Mouse (Mus musculus): ENCODE measurements around the gene Kcnmb1. TPM values are rescaled to one million over a fixed set of nuclear protein-coding genes. Genes with fewer than 3 reads are reported as not detected.

Kcnmb1 gene
- total RNA-seq, 1 experiment, result 0.22 TPM

- no peak for DNase-seq (ENCODE audit: low read depth, low spot score)
- in situ Hi-C loops (cut with MboI; ENCODE audit: low sequenced_read_pairs in 2 of 2, unreplicated experiment in 2 of 2), result no loop called here
- H3K36me3 ChIP-seq (ENCODE audit: control insufficient read depth, insufficient read depth, low read length, poor library complexity, severe bottlenecking), result no peaks in the 10 kb centered on the region
- no peaks in the 10 kb centered on the region for H3K4me1 ChIP-seq (ENCODE audit: control insufficient read depth in 2 of 2, insufficient read depth in 2 of 2, low read length in 2 of 2, poor library complexity in 1 of 2)
- no peaks in the 10 kb centered on the region for H3K9me3 ChIP-seq (ENCODE audit: control insufficient read depth, insufficient read depth, low read depth, low read length)
- TF ChIP-seq MAFK (IDR thresholded peaks at IDR 0.05; ENCODE audit: insufficient read depth, low read depth, low read length) (no peak), CHD2 (IDR thresholded peaks at IDR 0.05; ENCODE audit: low read depth, low read length) (no peak)
- H3K27ac ChIP-seq (ENCODE audit: insufficient read depth, low read depth, low read length, poor library complexity, severe bottlenecking), result no peak overlapping the region
- no peak overlapping the region for H3K4me3 ChIP-seq (ENCODE audit: insufficient read depth in 1 of 2, low read depth in 1 of 2, low read length in 2 of 2, poor library complexity in 1 of 2, severe bottlenecking in 1 of 2)
- H3K9ac ChIP-seq (ENCODE audit: insufficient read depth, low read depth, low read length, poor library complexity, severe bottlenecking), result no peak overlapping the region
Measured at GRCm38 (mm10) chr11:34009316-34010087, 46.7 kb downstream of the Kcnmb1 start.

DNA sequence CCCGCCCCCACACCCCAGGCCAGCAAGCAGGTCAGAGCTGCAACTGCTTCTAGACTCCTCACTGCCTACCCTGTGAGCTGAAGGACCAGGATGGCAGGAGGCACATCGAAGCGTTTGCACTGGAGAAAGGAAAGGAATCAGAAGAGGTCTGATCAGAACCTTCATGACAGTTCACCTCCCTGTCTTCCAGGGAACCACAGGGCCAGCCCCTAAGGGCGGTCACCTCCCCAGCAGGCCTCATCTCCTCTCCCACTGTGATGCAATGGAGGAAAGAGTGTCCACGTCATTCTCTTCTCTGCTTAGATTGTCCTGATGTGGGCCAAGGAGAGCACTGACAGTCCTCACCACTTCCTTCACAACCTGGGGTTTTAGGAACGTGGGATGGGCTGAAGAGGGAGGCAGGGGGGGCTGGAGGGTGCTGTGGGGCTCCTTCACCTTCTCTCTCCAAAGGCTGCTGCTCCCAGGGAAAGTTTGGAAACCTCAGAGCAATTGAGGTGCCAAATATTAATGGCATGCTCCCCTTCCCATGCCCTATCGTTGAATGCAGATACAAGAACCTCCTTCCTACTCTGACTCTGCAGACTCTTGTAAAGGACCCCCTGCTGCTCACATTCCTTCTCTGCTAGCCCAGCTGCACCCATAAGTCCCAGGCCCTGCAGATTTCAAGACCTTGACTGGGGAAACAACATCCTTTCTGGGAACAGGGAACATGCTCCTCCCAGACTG lies 47.5 kb downstream of the Kcnmb1 start:
- H3K36me3 ChIP-seq (ENCODE audit: control insufficient read depth, insufficient read depth, low read length, poor library complexity, severe bottlenecking), result no peaks in the 10 kb centered on the region
- H3K4me3 ChIP-seq (ENCODE audit: insufficient read depth in 1 of 2, low read depth in 1 of 2, low read length in 2 of 2, poor library complexity in 1 of 2, severe bottlenecking in 1 of 2), result no peak overlapping the region
- peak; percentile 19 for DNase-seq (ENCODE audit: low read depth, low spot score)
- no peak overlapping the region for H3K9ac ChIP-seq (ENCODE audit: insufficient read depth, low read depth, low read length, poor library complexity, severe bottlenecking)
- in situ Hi-C loops (cut with MboI; ENCODE audit: low sequenced_read_pairs in 2 of 2, unreplicated experiment in 2 of 2), result no loop called here
- H3K27ac ChIP-seq (ENCODE audit: insufficient read depth, low read depth, low read length, poor library complexity, severe bottlenecking), result no peak overlapping the region
- H3K4me1 ChIP-seq (ENCODE audit: control insufficient read depth in 2 of 2, insufficient read depth in 2 of 2, low read length in 2 of 2, poor library complexity in 1 of 2), result no peaks in the 10 kb centered on the region
- no peaks in the 10 kb centered on the region for H3K9me3 ChIP-seq (ENCODE audit: control insufficient read depth, insufficient read depth, low read depth, low read length)
- TF ChIP-seq ZC3H11A (IDR thresholded peaks at IDR 0.05; ENCODE audit: borderline replicate concordance, low read depth, low read length) (no peak), ZNF384 (IDR thresholded peaks at IDR 0.05; ENCODE audit: low read depth, low read length) (no peak), CHD2 (IDR thresholded peaks at IDR 0.05; ENCODE audit: low read depth, low read length) (no peak), MAFK (IDR thresholded peaks at IDR 0.05; ENCODE audit: insufficient read depth, low read depth, low read length) (no peak), HCFC1 (IDR thresholded peaks at IDR 0.05; ENCODE audit: borderline replicate concordance, insufficient read depth, low read length) (no peak)

GRCm38 (mm10) chr11:34010859-34011172 lies 48.0 kb downstream of the Kcnmb1 start:
- H3K27ac ChIP-seq (ENCODE audit: insufficient read depth, low read depth, low read length, poor library complexity, severe bottlenecking), result no peak overlapping the region
- no peak for DNase-seq (ENCODE audit: low read depth, low spot score)
- no peaks in the 10 kb centered on the region for H3K9me3 ChIP-seq (ENCODE audit: control insufficient read depth, insufficient read depth, low read depth, low read length)
- no peak overlapping the region for H3K4me3 ChIP-seq (ENCODE audit: insufficient read depth in 1 of 2, low read depth in 1 of 2, low read length in 2 of 2, poor library complexity in 1 of 2, severe bottlenecking in 1 of 2)
- in situ Hi-C loops (cut with MboI; ENCODE audit: low sequenced_read_pairs in 2 of 2, unreplicated experiment in 2 of 2), result no loop called here
- no peak overlapping the region for H3K9ac ChIP-seq (ENCODE audit: insufficient read depth, low read depth, low read length, poor library complexity, severe bottlenecking)
- no peaks in the 10 kb centered on the region for H3K36me3 ChIP-seq (ENCODE audit: control insufficient read depth, insufficient read depth, low read length, poor library complexity, severe bottlenecking)
- TF ChIP-seq ZC3H11A (IDR thresholded peaks at IDR 0.05; ENCODE audit: borderline replicate concordance, low read depth, low read length), result no peak
- TF ChIP-seq CHD2 (IDR thresholded peaks at IDR 0.05; ENCODE audit: low read depth, low read length), result no peak
- no peak for TF ChIP-seq MAFK (IDR thresholded peaks at IDR 0.05; ENCODE audit: insufficient read depth, low read depth, low read length)
- no peak for TF ChIP-seq ZNF384 (IDR thresholded peaks at IDR 0.05; ENCODE audit: low read depth, low read length)
- no peak for TF ChIP-seq HCFC1 (IDR thresholded peaks at IDR 0.05; ENCODE audit: borderline replicate concordance, insufficient read depth, low read length)
- no peaks in the 10 kb centered on the region for H3K4me1 ChIP-seq (ENCODE audit: control insufficient read depth in 2 of 2, insufficient read depth in 2 of 2, low read length in 2 of 2, poor library complexity in 1 of 2)

DNA sequence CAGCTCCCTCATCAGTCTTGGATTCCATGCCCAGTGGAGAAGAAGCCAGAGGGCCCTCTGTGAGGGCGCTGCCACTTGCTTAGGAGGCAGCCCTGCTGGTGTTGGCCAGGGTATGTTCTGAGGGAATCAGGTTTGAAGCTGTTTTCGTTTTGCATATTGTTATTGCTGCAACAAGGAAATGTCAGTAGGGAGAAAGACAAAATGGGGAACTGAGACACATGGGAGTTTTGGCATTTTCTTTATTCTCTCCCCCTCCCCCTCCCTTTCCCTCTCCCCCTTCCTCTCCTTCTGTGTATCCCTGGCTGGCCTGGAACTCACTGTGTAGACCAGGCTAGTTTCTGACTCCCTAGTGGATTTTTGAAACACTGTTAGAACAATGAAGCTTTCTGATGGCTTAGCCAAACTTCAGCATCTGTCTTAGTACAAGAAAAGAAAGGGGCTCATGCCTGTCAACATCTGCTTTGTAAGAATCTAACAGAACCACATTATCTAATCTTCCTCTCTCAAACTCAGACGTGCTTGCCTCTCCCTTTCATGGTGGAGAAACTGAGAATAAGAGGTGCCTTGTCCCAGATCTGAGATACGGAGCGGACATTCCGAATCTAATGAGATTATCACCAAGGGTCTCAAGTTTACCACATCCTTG lies 49.3 kb downstream of the Kcnmb1 start:
- H3K36me3 ChIP-seq (ENCODE audit: control insufficient read depth, insufficient read depth, low read length, poor library complexity, severe bottlenecking), result no peaks in the 10 kb centered on the region
- H3K4me1 ChIP-seq (ENCODE audit: control insufficient read depth in 2 of 2, insufficient read depth in 2 of 2, low read length in 2 of 2, poor library complexity in 1 of 2), result no peaks in the 10 kb centered on the region
- H3K9me3 ChIP-seq (ENCODE audit: control insufficient read depth, insufficient read depth, low read depth, low read length), result no peaks in the 10 kb centered on the region
- in situ Hi-C loops (cut with MboI; ENCODE audit: low sequenced_read_pairs in 2 of 2, unreplicated experiment in 2 of 2), result no loop called here
- no peak for TF ChIP-seq ZNF384 (IDR thresholded peaks at IDR 0.05; ENCODE audit: low read depth, low read length)
- no peak overlapping the region for H3K4me3 ChIP-seq (ENCODE audit: insufficient read depth in 1 of 2, low read depth in 1 of 2, low read length in 2 of 2, poor library complexity in 1 of 2, severe bottlenecking in 1 of 2)
- DNase-seq (ENCODE audit: low read depth, low spot score), result no peak
- H3K27ac ChIP-seq (ENCODE audit: insufficient read depth, low read depth, low read length, poor library complexity, severe bottlenecking), result no peak overlapping the region
- no peak overlapping the region for H3K9ac ChIP-seq (ENCODE audit: insufficient read depth, low read depth, low read length, poor library complexity, severe bottlenecking)

Other genes with a start within 250 kb of the Kcnmb1 start
- gene Kcnip1, start 30.1 kb downstream of the Kcnmb1 start, total RNA-seq (2012; rRNA removed), result 0.22 TPM in 1 of 2 replicates, not detected in the other
- 0.09 TPM in 1 of 2 replicates, not detected in the other for gene Lcp2, start 83.9 kb downstream of the Kcnmb1 start, total RNA-seq (2012; rRNA removed)
- gene 4930469K13Rik, start 135.5 kb downstream of the Kcnmb1 start, total RNA-seq (2012; rRNA removed), result not detected in 2 replicates
- not detected in 2 replicates for gene Foxi1, start 245.1 kb downstream of the Kcnmb1 start, total RNA-seq (2012; rRNA removed)

Data from ES-E14 (cell line).